Mouse (Mus musculus) small intestine, adult 2 months (tissue): ENCODE results near the gene Tmem269.
A peak's percentile ranks its signal among the peaks of the same experiment; 100 is the strongest.

Experiments
- CTCF ChIP-seq: fragments of 200-500 bp; IDR thresholded peaks from 2 replicates; pipeline ENCODE4 v1.5.1; 2012; ENCODE audit warnings: low read depth, mild to moderate bottlenecking, control low read depth, inconsistent platforms, low read length, moderate library complexity, mixed read lengths; ENCODE audit not compliant: insufficient replicate concordance, insufficient read length; ENCODE audit errors: extremely low read depth
- POLR2A ChIP-seq: fragments of 200-500 bp; IDR thresholded peaks from 2 replicates; pipeline ENCODE4 v1.6.1; 2012; ENCODE audit warnings: low read depth, mild to moderate bottlenecking, control low read depth, inconsistent platforms, low read length, moderate library complexity

- TF ChIP-seq CTCF (peak; percentile 56; the same call in 1 of the 2 replicates), POLR2A (no peak)
These were observed 5.7 kb upstream of the Tmem269 start for GRCm38 (mm10) chr4:119223696-119224095.
